In genomic region chr1:119321799-119322198, GRCm38 (mm10) we compare ENCODE assay signal across 15 mouse cellular contexts.
DNase-seq lines count a peak whose midpoint lies in the region; ATAC-seq lines count a peak whose summit lies in the region.
"Had no signal": no experiment of that assay in that cellular context is flagged by ENCODE, and none has a peak within 500 bp of the region (broad histone marks: within the 10 kb centered on the region; RNA-seq: fewer than 3 reads in every experiment).

No protein-coding gene starts in this region.

- H3K4me1 ChIP-seq in liver, embryonic 16.5 days (ENCODE audit: control insufficient read depth, low read depth, low read length): no peaks in the 10 kb centered on the region
- no peaks in the 10 kb centered on the region for H3K4me1 ChIP-seq in liver, embryonic 12.5 days
- H3K4me1 ChIP-seq: liver, embryonic 13.5 days; neural tube, embryonic 13.5 days had no signal

- no peak overlapping the region for H3K9ac ChIP-seq in liver, embryonic 16.5 days (ENCODE audit: low read depth, low read length)
- H3K9ac ChIP-seq in liver, embryonic 12.5 days: no peak overlapping the region
- H3K9ac ChIP-seq: liver, embryonic 13.5 days; neural tube, embryonic 13.5 days had no signal

- H3K4me2 ChIP-seq in liver, embryonic 16.5 days (ENCODE audit: low read depth, low read length): no peak overlapping the region
- H3K4me2 ChIP-seq in liver, embryonic 12.5 days: no peak overlapping the region
- H3K4me2 ChIP-seq: liver, embryonic 13.5 days; neural tube, embryonic 13.5 days had no signal

- H3K36me3 ChIP-seq in liver, embryonic 16.5 days (ENCODE audit: control insufficient read depth, insufficient read depth): no peaks in the 10 kb centered on the region
- H3K36me3 ChIP-seq in liver, embryonic 12.5 days: no peaks in the 10 kb centered on the region
- H3K36me3 ChIP-seq: liver, embryonic 13.5 days; neural tube, embryonic 13.5 days had no signal

- H3K9me3 ChIP-seq in liver, embryonic 16.5 days (replicated peaks; ENCODE audit: control insufficient read depth, low read length): no peaks in the 10 kb centered on the region
- no peaks in the 10 kb centered on the region for H3K9me3 ChIP-seq in liver, embryonic 12.5 days (replicated peaks)
- H3K9me3 ChIP-seq: liver, embryonic 13.5 days; neural tube, embryonic 13.5 days had no signal

- H3K27me3 ChIP-seq in liver, embryonic 16.5 days (ENCODE audit: control insufficient read depth, insufficient read depth, low read depth, low read length): no peaks in the 10 kb centered on the region
- no peaks in the 10 kb centered on the region for H3K27me3 ChIP-seq in liver, embryonic 12.5 days (replicated peaks)
- H3K27me3 ChIP-seq: liver, embryonic 13.5 days; neural tube, embryonic 13.5 days had no signal

- no peak overlapping the region for H3K27ac ChIP-seq in liver, embryonic 16.5 days (ENCODE audit: low read length)
- no peak overlapping the region for H3K27ac ChIP-seq in liver, embryonic 12.5 days
- H3K27ac ChIP-seq: gastrocnemius, adult 2 months; liver, embryonic 13.5 days; neural tube, embryonic 13.5 days had no signal

- WGBS in liver, embryonic 16.5 days (ENCODE audit: insufficient replicate concordance): 73% methylated on average over 8 of the region's 8 CpGs
- WGBS in liver, embryonic 12.5 days (ENCODE audit: insufficient replicate concordance): 73% methylated on average over 8 of the region's 8 CpGs

- DNase-seq in heart, postnatal 10 days: peak; percentile 51 to 61
- DNase-seq in lung, postnatal 10 days: peak; percentile 38
- no peak for DNase-seq in layer of hippocampus, adult 9-10 months (ENCODE audit: low spot score)
- DNase-seq in left cerebral cortex, postnatal 4 days: no peak
- DNase-seq: adrenal gland, postnatal 25 days; cerebellum, adult 9-11 months; gastrocnemius, adult 2 months; kidney, postnatal 10 days; layer of hippocampus, adult 9-11 months; liver, embryonic 13.5 days had no signal

- ATAC-seq in liver, embryonic 16.5 days (ENCODE audit: low read depth): peak; percentile 61; the same call in 1 of the 2 replicates
- ATAC-seq in liver, embryonic 12.5 days: no peak
- ATAC-seq in CD4-positive, CD25-positive, alpha-beta regulatory T cell, adult 4 months: no peak
- ATAC-seq: forebrain, embryonic 16.5 days had no signal

- intact Hi-C loops in heart, postnatal 10 days (cut with DNase I): no loop called here
- intact Hi-C loops in left cerebral cortex, postnatal 4 days (cut with DNase I): no loop called here

- H3K4me3 ChIP-seq in liver, embryonic 16.5 days (ENCODE audit: low read depth, low read length): no peak overlapping the region
- no peak overlapping the region for H3K4me3 ChIP-seq in liver, embryonic 12.5 days
- H3K4me3 ChIP-seq: gastrocnemius, adult 2 months; liver, embryonic 13.5 days; neural tube, embryonic 13.5 days had no signal

Comparison
In these comparisons a context has a peak if more than half of its experiments do, and no peak if none do; other contexts are left out.
1. DNase-seq: peak in heart, postnatal 10 days (2 of 2) and lung, postnatal 10 days (single experiment); none in layer of hippocampus, adult 9-10 months (single experiment) and left cerebral cortex, postnatal 4 days (single experiment).